Mouse (Mus musculus) urinary bladder, postnatal 4 days (tissue): ENCODE measurements around the gene Olfr8.
"Not testable (repeated sequence)": the region's sequence is repeated elsewhere in the genome, so short reads cannot be mapped to it uniquely, and the experiment has no call there.

Experiments
- DNase-seq, 2 experiments: peaks; one replicate each; pipeline ENCODE4 v3.0.0; 2021 to 2022; ENCODE audit warnings: low spot score in 2 of 2

Gene Olfr8

DNA sequence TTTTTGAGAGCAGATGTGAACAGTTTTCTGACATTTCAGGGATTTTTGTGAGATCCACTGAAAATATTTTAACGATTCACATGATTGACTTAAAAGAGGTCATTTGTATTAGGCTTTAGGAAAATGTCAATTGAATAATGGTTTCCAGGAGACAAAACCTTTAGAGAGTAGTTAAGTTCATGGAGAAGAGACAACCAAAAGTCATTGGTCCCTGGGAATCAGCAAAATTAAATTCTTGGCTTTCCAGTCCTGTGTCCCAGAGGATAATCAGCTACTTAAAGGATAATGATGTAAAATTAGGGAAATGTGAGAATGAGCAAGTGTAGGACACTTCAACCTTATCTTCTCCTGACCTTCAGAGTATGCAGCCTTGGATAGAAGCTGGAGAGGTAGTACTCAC is at the start of gene Olfr8:
Gene Olfr8 (plus strand): TSS at position 301 of the 400 bp plus-strand sequence.
- DNase-seq, result not testable (repeated sequence)

DNA sequence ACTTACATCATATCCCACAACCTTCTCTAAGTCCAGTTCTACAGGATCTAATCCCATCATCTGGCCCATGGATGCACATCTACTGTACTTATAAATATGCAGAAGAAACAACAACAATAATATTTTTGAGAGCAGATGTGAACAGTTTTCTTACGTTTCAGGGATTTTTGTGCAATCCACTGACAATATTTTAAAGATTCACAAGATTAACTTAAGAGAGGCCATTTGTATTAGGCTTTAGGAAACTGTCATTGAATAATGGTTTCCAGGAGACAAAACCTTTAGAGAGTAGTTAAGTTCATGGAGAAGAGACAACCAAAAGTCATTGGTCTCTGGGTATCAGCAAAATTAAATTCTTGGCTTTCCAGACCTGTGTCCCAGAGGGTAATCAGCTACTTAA is 37.6 kb upstream of the Olfr8 start, which contains the start of gene Olfr1354:
Gene Olfr1354 (plus strand): TSS at position 301 of the 400 bp plus-strand sequence.
- not testable (repeated sequence) for DNase-seq

DNA sequence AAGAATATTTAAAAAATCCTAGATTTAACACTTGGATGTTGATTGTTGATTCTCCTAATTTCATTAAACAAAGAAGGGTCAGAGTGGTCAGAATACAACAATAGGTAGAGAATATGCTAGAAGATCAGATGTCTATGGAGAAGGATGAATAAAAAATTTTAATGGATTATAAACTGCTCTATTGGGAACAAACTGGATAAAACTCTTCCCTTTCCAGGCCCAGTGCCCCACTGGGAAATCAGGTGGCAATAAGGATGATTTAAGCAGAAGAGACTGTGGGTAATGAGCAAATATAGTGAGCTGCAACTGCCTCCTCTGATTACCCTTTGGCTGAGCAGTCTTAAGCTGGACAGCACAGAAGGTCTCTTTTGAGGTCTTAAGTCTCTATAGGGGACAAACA is 12.6 kb downstream of the Olfr8 start, which contains the start of gene Olfr1353:
Gene Olfr1353 (plus strand): TSS at position 301 of the 400 bp plus-strand sequence.
- not testable (repeated sequence) for DNase-seq

DNA sequence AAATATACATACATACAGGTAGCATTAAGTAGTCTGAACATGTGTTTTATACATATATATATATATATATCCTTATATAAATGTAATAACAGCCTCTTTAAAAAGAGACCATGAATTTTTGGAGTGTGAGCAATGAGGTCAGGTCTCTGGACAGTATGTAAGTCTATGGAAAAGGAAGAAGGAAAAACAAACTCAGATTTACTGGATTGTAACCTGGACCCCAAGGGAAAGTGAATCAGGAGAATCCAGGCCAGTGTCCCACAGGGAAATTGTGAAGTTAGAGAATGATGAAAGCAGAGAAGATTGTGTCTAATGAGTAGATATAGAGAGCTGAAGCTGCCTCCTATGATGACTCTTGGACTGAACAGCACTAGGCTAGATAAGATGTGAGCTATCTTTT is 30.3 kb downstream of the Olfr8 start, which contains the start of gene Olfr1352:
Gene Olfr1352 (plus strand): TSS at position 301 of the 400 bp plus-strand sequence.
- no peak for DNase-seq
